Comparison of ENCODE assay signal across 17 mouse cellular contexts in the genomic region with DNA sequence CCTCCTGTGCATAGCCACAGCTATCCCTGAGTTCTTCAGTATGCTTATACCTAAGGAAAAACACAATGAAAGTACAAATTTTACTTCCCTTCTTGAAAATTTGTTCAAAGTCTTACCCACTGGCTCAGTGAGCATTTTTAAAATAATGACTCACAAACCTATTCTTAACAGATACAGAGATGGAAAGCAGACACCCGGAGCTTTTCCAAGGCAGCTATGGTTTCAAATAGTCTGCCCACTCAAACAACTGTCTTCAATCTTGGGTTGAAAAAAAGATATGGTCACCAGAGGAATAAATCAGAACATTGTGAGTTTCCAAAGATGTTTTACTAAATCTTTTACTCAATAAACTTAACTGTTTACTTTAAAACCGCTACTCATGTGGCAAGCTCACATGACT.
DNase-seq lines count a peak whose midpoint lies in the region; ATAC-seq lines count a peak whose summit lies in the region.
"Had no signal": no experiment of that assay in that cellular context is flagged by ENCODE, and none has a peak within 500 bp of the region (broad histone marks: within the 10 kb centered on the region; RNA-seq: fewer than 3 reads in every experiment).

No protein-coding gene starts in this region.

- no peak for DNase-seq in frontal cortex, postnatal 10 days (ENCODE audit: low spot score in 2 of 2)
- DNase-seq in left cerebral cortex, adult 11 months (ENCODE audit: low spot score): peak; percentile 24
- no peak for DNase-seq in left cerebral cortex, postnatal 36 days (ENCODE audit: low spot score in 2 of 2)
- DNase-seq in right cerebral cortex, adult 2 months (ENCODE audit: low spot score in 2 of 2): peak; percentile 21 to 33
- no peak for DNase-seq in right cerebral cortex, postnatal 25 days
- DNase-seq in ovary, adult 18-20 months (ENCODE audit: low spot score): no peak
- no peak for DNase-seq in retina, embryonic 14.5 days (ENCODE audit: low spot score)
- DNase-seq: adrenal gland, postnatal 14 days; B cell, adult 2 months; cerebellum, adult 2 months; cerebellum, postnatal 10 days; forebrain, postnatal 0 days; gastrocnemius, postnatal 14 days had no signal

- intact Hi-C loops in left cerebral cortex, postnatal 36 days (cut with DNase I): no loop called here

- ATAC-seq in frontal cortex, adult (ENCODE audit: low TSS enrichment): peak; percentile 93
- ATAC-seq: activated CD4-positive, CD25-positive, alpha-beta regulatory T cell, adult 4 months; forebrain, embryonic 13.5 days; forebrain, postnatal 0 days; Patski had no signal

Comparison
In these comparisons a context has a peak if more than half of its experiments do, and no peak if none do; other contexts are left out.
1. DNase-seq: peak in left cerebral cortex, adult 11 months (single experiment) and right cerebral cortex, adult 2 months (2 of 2); none in frontal cortex, postnatal 10 days (0 of 2), left cerebral cortex, postnatal 36 days (0 of 2), right cerebral cortex, postnatal 25 days (single experiment), ovary, adult 18-20 months (single experiment) and retina, embryonic 14.5 days (single experiment).